Mouse (Mus musculus): ENCODE measurements around the gene Tspan8. TPM values are rescaled to one million over a fixed set of nuclear protein-coding genes. Genes with fewer than 3 reads are reported as not detected.

Tspan8 gene
- total RNA-seq, 2 experiments from 2014 or later = 2.7 to 2.8 TPM

DNA sequence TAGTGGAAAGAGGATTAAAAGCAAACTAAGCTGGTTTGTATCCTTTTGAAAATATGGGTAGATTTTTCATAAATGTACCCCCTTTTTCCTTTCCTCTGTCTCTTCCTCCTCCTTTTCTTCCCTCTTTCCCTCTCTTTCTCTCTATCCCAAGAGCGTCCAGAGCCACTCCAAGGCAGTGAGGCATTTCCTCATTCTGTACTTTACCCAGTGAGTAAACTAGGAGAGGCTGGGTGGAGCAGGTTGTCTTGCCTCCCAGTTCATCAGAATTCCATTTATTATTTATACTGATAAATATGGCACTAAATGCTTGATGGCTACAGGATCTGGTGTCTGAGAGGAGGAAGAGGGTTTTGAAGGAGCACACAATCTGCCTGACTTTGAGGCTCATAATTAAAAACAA is 13.1 kb downstream of the Tspan8 start:
- no peak for DNase-seq (ENCODE audit: low spot score)
- intact Hi-C loops (cut with DNase I) = no loop called here

DNA sequence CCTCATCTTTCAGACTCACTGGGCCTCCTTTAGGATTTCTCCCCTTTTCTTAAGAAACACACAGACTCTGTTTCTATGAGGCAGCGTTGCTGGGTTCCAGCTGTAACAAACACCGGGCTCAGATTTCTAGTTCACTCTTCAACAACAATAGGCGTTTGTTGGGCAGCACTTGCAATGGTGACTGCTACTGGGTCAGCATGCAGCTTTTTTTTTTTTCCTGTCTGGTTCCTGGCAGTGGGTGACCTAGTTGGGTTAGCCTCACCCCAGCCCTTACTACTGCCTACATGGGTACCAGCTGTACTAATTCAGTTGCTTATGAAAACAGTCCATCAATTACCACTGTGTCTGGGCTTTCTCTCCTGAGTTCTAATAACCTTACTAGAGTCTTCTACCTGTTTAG is 14.1 kb downstream of the Tspan8 start:
- DNase-seq (ENCODE audit: low spot score) = no peak
- intact Hi-C loops (cut with DNase I) = no loop called here

DNA sequence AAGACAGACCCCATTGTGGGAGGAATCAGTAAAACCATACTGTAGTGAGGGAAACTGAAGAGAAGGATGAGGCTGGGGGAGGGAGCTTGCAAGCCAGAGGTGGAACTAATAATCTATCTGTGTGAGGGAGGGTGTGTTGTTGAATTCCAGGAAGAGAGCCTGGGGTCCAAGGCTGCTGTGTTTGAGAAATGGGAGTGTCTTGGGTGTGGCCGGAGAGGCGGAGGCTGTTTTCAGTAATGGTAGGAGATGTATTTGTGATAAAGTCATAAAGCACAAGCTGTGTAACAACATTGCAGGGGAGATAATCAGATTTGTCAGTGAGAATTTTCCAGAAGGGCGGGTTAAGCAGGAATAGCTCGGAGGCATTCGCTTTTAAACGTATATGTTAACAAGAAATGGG is 17.4 kb downstream of the Tspan8 start:
- intact Hi-C loops (cut with DNase I) = no loop called here

DNA sequence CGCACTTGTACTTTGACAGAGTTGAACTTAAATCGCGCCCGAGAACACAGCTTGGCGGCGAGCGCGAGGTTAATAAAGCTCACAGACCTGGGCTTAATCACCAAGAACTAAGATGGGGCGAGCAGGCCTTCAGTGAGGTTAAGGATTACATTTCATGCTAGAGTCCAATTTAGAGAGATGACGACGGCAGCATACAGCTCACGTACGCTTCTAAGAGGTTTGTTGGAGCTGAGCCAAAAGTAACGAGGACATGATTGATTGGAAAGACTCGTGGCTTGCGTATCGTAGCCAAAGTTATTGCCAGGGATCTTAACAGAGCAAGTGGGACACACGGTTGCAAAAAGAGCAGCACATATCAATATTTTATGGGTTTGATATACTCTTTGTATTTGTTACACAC is 30.3 kb downstream of the Tspan8 start:
- intact Hi-C loops (cut with DNase I) = no loop called here
- no peak for DNase-seq (ENCODE audit: low spot score)

More for the DNA sequence above, 17.4 kb downstream of the Tspan8 start:
- no peak for DNase-seq (ENCODE audit: low spot score)

DNA sequence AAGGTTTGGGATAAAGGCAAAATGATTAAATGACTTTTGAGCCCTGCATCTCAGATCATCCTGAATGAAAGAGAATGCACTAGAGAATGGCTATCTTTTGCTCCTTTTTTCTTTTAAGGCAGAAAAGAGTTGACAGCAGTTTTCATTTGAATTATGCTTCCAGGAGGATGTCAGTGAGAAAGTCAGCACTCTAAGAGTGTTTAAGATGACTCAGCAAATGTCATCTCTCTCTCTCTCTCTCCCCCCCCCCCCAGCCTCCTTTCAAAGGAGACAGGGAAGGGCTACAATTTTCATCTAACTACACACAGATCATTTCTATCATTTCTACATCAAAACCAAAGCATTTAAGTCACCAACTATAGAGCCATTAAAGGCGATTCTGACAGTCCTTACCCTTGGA is 31.9 kb downstream of the Tspan8 start:
- no peak for DNase-seq (ENCODE audit: low spot score)
- intact Hi-C loops (cut with DNase I) = no loop called here

DNA sequence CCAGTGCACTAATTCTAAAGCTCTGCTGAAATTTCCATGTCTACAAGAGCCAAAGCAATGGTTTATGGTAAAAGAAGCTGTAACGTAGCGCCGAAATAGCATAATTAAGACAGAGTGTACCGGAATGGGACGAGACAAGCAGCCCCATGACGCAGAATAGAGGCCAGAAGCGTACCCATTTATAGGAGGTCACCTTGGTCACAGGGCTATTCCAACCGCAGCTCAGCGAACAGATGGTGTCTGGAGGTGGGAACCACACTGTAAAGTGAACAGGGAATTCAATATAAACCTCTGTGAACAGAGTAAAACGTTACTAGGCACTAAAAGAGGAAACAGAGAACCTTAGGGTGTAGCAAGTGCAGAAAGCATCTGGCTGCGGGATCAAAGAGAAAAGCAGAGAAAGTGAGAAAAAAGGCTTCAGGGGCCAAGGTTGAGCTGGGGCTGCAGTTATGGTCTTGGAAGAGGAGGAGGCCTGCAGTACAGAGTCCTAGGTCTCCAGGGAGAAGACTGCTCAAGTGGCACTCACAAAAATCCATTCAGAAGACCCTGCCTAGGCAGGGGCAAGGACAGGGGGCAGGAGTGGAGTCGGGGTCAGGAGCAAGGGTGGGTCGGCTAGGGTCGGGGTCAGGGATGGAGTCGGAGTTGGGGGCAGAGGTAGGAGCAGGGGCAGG is 43.7 kb downstream of the Tspan8 start:
- no peak for DNase-seq (ENCODE audit: low spot score)
- intact Hi-C loops (cut with DNase I) = no loop called here

DNA sequence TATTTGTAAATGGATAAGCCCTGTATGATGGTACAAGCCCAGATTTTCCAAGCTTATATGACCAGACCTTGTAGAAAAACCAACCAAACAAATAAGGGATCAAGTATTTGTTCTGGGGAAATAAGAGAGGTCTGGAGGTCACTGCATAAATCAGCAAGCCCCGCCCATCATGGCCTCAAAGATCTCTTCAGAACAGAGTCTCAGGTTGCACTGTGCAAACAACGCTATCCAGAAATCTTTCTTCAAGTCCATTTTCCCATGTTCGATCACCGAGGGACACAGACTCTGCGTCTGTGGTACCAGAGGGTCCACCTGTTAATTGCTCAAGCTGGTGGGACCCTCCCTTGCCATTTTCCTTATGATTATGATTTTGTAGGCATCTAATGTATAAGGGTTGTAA is 45.3 kb downstream of the Tspan8 start:
- no peak for DNase-seq (ENCODE audit: low spot score)
- intact Hi-C loops (cut with DNase I) = no loop called here

DNA sequence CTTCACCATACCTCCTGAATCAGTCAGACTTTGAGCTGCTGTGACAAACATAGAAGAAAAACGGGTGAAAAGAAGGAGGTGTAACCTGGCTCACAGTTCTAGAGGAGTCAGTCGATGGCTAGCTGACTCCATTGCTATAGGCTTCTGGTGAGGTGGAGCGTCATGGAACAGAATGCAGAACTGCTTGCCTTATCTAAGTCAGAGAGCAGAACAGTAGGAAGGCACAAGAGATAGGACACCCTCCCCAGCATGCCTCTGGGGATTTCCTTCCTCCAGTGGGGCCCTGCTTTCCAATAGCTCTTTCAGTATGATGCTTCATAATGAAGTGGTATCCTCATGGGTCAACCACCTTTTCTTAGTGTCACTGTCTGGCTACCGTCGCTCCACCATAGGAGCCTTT is 66.1 kb downstream of the Tspan8 start:
- no peak for DNase-seq (ENCODE audit: low spot score)
- intact Hi-C loops (cut with DNase I) = no loop called here

DNA sequence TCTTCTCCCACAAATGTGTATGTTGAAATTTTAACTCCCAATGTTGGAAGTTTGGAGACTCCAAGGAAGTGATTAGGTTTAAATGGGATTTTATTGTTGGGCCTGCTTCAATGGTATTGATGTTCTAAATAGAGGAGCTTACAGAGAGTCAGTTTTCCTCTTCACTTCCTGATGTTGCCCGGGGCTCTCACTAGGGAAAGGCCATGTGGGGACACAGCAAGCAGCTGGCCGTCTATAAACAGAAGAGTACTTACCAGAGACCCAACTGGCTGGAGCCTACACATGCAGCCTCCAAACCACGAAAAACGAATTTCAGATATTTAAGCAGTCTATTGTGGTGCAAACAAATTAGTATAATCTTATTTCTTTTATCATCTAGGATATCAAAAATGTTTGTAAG is 75.3 kb downstream of the Tspan8 start:
- DNase-seq (ENCODE audit: low spot score) = no peak
- intact Hi-C loops (cut with DNase I) = no loop called here

DNA sequence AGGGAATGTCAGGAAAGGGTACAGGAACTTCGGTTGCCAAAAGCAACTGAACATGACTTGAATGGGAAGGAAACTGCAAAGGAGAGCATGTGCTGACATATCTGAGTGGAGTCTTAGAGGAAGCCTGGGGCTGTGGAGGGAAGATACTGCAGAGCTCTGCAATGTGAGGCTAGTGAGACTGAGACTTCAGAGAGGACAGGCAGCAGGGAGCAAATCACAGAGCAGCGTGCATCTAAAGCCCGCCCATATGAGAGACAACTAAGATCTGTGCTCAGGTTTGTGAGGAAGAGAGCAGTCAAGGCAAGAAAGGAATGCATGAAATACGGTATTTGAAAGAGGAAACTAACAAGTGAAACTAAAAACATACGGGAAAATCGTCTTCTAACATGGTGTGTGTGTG is 76.3 kb downstream of the Tspan8 start:
- DNase-seq (ENCODE audit: low spot score) = no peak
- intact Hi-C loops (cut with DNase I) = no loop called here

DNA sequence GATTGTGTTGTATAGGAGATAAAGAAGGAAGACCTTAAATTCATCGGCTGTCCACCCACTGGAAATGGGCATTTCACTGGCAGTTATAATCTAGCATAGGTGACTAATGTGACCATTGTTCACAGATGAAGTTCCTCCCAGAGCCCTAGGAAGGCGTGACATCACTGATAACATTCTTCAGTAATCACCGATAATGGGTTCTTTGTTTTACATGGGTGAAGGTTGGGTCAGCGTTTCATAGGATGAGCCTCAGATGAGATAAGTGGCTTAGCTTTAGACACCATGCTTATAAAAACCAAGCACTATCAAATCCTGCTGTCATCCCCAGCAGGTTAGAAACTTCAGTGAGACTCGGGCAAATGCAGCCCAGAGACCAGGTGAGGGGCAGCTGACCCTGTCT is 77.4 kb downstream of the Tspan8 start:
- no peak for DNase-seq (ENCODE audit: low spot score)
- intact Hi-C loops (cut with DNase I) = no loop called here

DNA sequence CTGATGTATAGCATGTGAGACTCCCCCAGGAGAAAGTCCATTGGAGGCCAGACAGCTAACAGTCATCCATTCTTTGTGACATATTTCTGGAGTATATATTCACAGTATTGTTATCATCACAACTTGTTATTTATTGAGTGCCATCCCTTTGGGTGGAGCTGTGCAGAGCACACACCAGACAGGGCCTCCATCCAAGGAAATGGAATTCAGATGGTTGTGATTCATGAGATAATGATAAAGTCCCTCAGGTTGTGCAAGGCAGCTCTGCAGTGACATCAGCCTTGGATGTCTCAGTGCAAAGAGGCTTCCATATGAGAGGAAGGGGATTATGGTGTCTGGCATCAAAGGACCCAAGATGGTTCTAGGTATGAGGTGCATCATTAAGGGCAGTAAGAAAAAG is 80.1 kb downstream of the Tspan8 start:
- intact Hi-C loops (cut with DNase I) = no loop called here
- no peak for DNase-seq (ENCODE audit: low spot score)

DNA sequence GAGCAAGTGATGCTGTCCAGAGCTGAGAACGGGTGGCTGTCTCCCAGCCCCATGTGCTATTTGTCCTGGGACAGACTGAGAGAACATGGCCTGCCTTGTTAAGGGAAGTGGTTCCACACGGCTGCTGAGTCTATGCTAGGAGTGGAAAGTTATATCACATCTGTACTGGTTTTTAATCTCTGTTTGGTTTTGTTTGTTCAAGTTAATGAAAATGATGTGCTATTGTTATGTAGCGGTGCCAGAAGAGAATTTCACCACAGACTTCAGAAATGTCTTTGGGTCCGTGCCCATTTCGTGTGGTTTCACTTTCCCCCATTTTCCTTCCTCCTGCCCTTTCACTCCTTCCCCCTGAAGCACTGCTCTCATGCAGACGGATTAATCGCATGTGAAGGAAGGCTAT is 80.6 kb downstream of the Tspan8 start:
- DNase-seq (ENCODE audit: low spot score) = no peak
- intact Hi-C loops (cut with DNase I) = no loop called here

Other genes with a start within 250 kb of the Tspan8 start
- not detected for gene A930009A15Rik, start 246.8 kb upstream of the Tspan8 start, total RNA-seq (2021)
- gene Lgr5, start 229.1 kb upstream of the Tspan8 start, total RNA-seq (2021) = under 1 TPM; 0.05 to 0.06 TPM
- gene Ptprr, start 201.4 kb downstream of the Tspan8 start, total RNA-seq (2021) = 1 to 10 TPM; 1.8 to 2.1 TPM

Measured in heart, postnatal 25 days (tissue).